Mouse (Mus musculus) layer of hippocampus, postnatal 25 days (tissue): ENCODE results near the gene Idh1. TPM values are rescaled to one million over a fixed set of nuclear protein-coding genes. Genes with fewer than 3 reads are reported as not detected.

Experiments
- DNase-seq, 2 experiments: peaks; one replicate each; pipeline ENCODE4 v3.0.0; 2022; ENCODE audit warnings: mixed read lengths in 2 of 2, low spot score in 1 of 2; ENCODE audit errors: extremely low spot score in 1 of 2
- total RNA-seq, 2 experiments: library from RNA; stranded (reverse); gene quantifications; 2 replicates each; pipeline ENCODE4 v1.2.3; 2021

Idh1 gene
- total RNA-seq, 2 experiments from 2014 or later = 52.2 to 57.4 TPM

GRCm38 (mm10) chr1:65177452-65177851 is 8.8 kb downstream of the Idh1 start:
- DNase-seq = no peak

- DNase-seq = no peak
Measured at GRCm38 (mm10) chr1:65176912-65177311, 9.4 kb downstream of the Idh1 start.

DNA sequence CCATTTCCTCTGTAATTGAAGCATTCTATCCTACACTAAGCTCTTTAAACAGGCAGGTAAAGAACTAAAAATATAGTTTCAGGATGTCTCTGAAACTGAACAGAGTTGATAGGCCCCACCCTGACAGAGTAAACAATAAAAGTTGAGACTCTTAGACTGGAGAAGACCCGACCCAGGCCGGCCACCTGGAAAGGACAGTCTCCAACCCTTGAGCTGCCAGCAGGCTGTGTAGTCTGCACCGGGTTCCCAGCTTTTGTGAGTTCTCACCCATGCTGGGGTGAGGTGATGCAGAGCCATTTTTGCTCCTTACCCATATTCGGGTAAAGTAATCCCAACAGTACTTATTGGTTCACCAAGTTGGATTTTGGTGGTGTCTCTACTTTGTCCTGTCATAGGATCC is 10.1 kb downstream of the Idh1 start:
- no peak for DNase-seq

- DNase-seq = no peak
Measured at GRCm38 (mm10) chr1:65173716-65174115, 12.6 kb downstream of the Idh1 start.

GRCm38 (mm10) chr1:65171579-65171978 is 14.7 kb downstream of the Idh1 start:
- DNase-seq = no peak

- no peak for DNase-seq
Measured at GRCm38 (mm10) chr1:65169947-65170346, 16.4 kb downstream of the Idh1 start.

GRCm38 (mm10) chr1:65169536-65169935 is 16.8 kb downstream of the Idh1 start:
- no peak for DNase-seq

- no peak for DNase-seq
Measured at GRCm38 (mm10) chr1:65167496-65167895, 18.8 kb downstream of the Idh1 start.

- no peak for DNase-seq
Measured at GRCm38 (mm10) chr1:65162210-65162609, 24.1 kb downstream of the Idh1 start.

DNA sequence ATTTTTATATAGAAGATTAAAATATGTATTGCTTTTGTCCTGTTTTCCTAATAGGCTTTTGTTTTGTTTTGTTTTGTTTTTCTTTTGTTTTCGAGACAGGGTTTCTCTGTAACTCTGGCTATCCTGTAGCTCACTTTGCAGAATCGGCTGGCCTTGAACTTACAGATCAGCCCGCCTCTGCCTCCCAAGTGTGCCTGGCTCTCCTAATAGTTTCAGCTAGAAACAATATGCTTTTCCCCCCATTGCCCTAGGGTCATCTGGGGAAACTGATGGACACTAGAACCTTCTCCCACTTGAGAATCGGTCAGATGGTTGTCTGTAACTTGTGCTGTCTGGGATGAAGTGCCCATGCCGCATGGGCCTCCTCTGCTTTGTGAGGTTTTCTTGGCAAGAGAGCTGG is 30.2 kb downstream of the Idh1 start:
- no peak for DNase-seq

DNA sequence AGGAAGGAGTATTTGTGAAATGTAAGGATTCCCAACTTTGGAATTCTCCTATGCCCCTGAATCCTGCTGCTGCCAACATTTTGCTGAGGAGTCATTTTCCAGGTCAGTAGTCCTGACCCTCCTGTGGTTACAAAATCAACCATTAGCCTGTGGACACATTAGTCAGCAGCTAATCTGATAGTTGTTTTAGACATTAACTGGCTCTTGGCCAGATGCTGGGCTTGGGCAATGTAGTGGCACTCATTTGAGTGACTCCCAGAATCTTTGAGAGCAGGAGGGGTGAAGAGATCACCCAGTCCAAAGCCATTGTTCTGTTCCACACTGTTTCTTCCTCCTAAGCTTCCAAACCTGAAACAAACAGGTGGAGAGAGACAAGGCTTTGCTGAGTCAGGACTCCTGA is 31.5 kb downstream of the Idh1 start:
- no peak for DNase-seq

DNA sequence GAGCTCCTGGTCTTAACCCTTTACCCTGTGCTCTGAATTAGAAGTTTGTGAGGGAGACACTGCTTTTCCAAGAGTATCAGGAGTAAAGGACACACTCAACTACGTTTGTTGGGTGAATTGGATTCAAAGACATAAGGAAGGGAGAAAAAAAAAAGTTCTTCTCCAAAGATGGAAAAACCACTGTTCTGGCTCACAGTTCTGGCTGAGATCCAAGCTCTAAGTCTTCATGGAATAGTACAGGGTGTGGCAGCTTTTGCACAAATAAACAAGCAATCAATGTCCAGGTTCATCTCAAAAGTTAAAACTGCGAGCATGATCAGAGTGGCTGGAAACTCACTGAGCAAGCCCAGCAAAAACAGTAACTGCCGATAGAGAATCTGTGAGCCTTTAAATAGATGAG is 38.3 kb downstream of the Idh1 start:
- no peak for DNase-seq

DNA sequence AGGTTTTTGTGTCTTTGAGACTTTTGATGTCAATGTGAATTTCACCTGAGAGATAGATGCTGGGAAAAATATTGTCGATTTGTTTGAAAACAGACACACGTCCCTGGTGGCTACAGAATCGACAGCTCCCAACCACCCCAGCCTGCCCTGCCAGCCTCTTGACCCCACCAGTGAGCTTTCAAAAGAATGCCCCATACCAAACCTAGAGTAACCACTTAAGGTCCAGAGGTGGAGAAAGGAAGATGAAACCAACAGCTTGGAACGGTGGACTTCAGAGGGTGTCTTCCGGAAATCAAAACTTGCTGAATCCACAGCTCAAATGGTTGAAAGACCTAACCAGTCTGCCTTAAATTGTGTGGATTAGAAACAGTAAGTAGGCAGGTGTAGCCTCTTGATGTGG is 39.0 kb downstream of the Idh1 start:
- DNase-seq = no peak

GRCm38 (mm10) chr1:65146601-65147000 is 39.7 kb downstream of the Idh1 start:
- DNase-seq = no peak

GRCm38 (mm10) chr1:65144783-65145182 is 41.5 kb downstream of the Idh1 start:
- DNase-seq = no peak

GRCm38 (mm10) chr1:65137560-65137959 is 48.7 kb downstream of the Idh1 start:
- DNase-seq = no peak

DNA sequence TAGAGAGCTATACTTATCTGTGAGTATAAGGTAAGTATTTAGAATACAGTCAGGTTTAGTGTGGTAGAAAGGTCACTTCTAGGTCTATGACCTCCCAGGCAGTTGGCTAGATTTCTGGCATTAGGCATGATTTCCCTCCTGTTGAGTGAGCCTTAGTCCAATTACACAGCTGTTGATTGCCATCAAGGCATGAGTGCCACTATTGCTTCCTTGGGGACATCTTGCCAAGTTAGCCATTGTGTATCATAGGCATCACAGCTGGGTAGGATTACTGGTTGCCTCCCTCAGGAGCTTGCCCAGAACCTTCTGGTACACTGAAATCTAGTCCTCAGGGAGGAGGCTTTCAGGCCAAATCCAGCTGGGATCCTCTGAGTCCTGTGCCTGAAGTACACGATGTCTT is 53.5 kb downstream of the Idh1 start:
- no peak for DNase-seq

DNA sequence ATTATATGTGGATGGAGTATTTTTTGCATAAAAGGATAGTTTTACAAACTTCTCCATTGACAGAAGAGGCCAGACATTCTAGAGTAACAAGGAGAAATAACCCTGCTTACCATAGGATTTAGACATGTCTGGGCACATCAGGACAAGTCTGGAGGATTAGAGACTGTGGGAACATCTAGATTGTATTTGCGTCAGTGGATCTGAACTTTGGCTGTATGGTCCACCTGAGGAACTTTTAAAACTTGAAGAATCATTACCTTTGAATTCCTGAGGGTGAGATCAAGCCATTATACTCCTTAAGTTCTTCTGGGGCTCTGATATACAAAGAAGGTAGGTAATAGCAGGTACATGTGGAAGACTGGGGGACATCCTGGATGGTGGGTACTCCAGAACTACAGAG is 54.6 kb downstream of the Idh1 start:
- DNase-seq = no peak

DNA sequence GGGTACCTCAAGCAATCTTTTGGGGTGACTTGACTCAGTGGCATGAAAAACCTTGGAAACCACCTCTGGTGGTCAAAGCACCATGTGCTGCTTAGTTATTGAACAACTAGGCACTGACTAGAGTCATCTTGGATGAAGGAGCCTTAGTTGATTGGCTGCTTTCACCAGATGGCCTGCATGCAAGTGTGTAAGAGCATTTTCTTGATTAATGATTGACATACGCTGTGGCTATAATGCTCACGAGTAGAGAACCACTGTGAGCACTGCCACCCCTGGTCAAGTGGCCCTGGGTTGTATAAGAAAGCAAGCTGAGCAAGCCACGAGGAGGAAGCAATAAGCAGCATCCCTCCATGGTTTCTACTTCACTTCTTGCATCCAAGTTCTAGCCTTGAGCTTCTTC is 56.1 kb downstream of the Idh1 start:
- no peak for DNase-seq

GRCm38 (mm10) chr1:65129634-65130180 is 56.6 kb downstream of the Idh1 start:
- no peak for DNase-seq

GRCm38 (mm10) chr1:65122574-65123372 is 63.5 kb downstream of the Idh1 start, which contains the start of gene D630023F18Rik:
D630023F18Rik (minus strand) TSS chr1:65123214.
- DNase-seq = peak in 1 of 2 experiments; percentile 25

- no peak for DNase-seq
Measured at GRCm38 (mm10) chr1:65119438-65119837, 66.9 kb downstream of the Idh1 start, which contains the start of gene Gm28845. Gm28845 (minus strand) TSS chr1:65119558.
